Mouse (Mus musculus): ENCODE results near the gene Rnf151.

DNA sequence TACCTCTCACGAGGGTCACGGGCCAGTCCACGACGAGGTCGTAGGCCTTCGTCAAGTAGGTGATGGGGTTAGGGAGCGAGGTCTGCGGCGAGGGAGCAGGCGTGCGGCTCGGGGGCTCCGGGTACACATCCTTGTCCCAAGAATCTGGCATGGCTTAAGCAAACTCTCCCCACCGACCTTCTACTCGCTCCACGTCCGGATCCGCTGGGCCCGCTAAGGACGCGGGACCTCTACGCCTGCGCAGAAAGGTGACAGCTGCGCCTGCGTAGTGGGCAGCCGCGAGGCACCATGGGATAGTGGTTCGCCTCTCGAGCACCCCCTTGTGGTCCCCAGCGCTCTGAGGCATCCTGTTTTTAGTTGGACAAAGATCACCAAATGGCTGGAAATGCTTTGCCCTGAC lies 6.3 kb upstream of the Rnf151 start, which contains the start of gene Ndufb10:
- TF ChIP-seq GATA1 (IDR thresholded peaks at IDR 0.05; ENCODE audit: borderline replicate concordance, low read length) (no peak), FLI1 (IDR thresholded peaks at IDR 0.05; ENCODE audit: low read length) (no peak)

Measured in megakaryocyte, embryonic 14.5 days (primary cell).